Mouse (Mus musculus): ENCODE results near the gene Efcab9. TPM values are rescaled to one million over a fixed set of nuclear protein-coding genes. Genes with fewer than 3 reads are reported as not detected.
A peak's percentile ranks its signal among the peaks of the same experiment; 100 is the strongest.

Efcab9 gene
- polyA plus RNA-seq, 1 experiment from 2014 or later = 0.37 TPM

GRCm38 (mm10) chr11:32486621-32487020 is 45.3 kb downstream of the Efcab9 start:
- Histone ChIP-seq H3K36me3 (ENCODE audit: insufficient read depth) (0 out of 2 replicates have a peak, but pooled peaks cover 3% of the 10 kb centered on the region), H3K4me1 (ENCODE audit: insufficient read depth) (peaks cover 14% of the 10 kb centered on the region), H3K27ac (ENCODE audit: low read depth) (no peak overlapping the region), H3K9ac (no peak overlapping the region), H3K4me3 (ENCODE audit: low read depth, low read length) (no peak overlapping the region), H3K4me2 (no peak overlapping the region), H3K9me3 (ENCODE audit: low read depth, low read length) (no peaks in the 10 kb centered on the region), H3K27me3 (ENCODE audit: insufficient read depth, low read length) (no peaks in the 10 kb centered on the region)
- TF ChIP-seq CTCF (IDR thresholded peaks at IDR 0.05; ENCODE audit: low read depth) = no peak
- no peak for ATAC-seq (ENCODE audit: insufficient read depth)
- 28% methylated on average over 3 of the region's 3 CpGs for WGBS
- no peak for DNase-seq

GRCm38 (mm10) chr11:32485290-32485689 is 46.6 kb downstream of the Efcab9 start:
- no peaks in the 10 kb centered on the region for H3K9me3 ChIP-seq (ENCODE audit: low read depth, low read length)
- DNase-seq = peak; percentile 36
- ATAC-seq (ENCODE audit: insufficient read depth) = no peak
- 0 out of 2 replicates have a peak, but pooled peaks cover 3% of the 10 kb centered on the region for H3K36me3 ChIP-seq (ENCODE audit: insufficient read depth)
- H3K4me3 ChIP-seq (ENCODE audit: low read depth, low read length) = no peak overlapping the region
- no peak for TF ChIP-seq CTCF (IDR thresholded peaks at IDR 0.05; ENCODE audit: low read depth)
- H3K9ac ChIP-seq = no peak overlapping the region
- no peak overlapping the region for H3K4me2 ChIP-seq
- peaks cover 14% of the 10 kb centered on the region for H3K4me1 ChIP-seq (ENCODE audit: insufficient read depth)
- no peak overlapping the region for H3K27ac ChIP-seq (ENCODE audit: low read depth)
- 52% methylated on average over 3 of the region's 3 CpGs for WGBS
- H3K27me3 ChIP-seq (ENCODE audit: insufficient read depth, low read length) = no peaks in the 10 kb centered on the region

- ATAC-seq (ENCODE audit: insufficient read depth) (no peak), DNase-seq (no peak)
- no peaks in the 10 kb centered on the region for H3K36me3 ChIP-seq (ENCODE audit: insufficient read depth)
- H3K9ac ChIP-seq = no peak overlapping the region
- no peak overlapping the region for H3K4me2 ChIP-seq
- 67% methylated on average over 2 of the region's 2 CpGs for WGBS
- H3K27me3 ChIP-seq (ENCODE audit: insufficient read depth, low read length) = no peaks in the 10 kb centered on the region
- no peak overlapping the region for H3K4me3 ChIP-seq (ENCODE audit: low read depth, low read length)
- no peaks in the 10 kb centered on the region for H3K9me3 ChIP-seq (ENCODE audit: low read depth, low read length)
- H3K4me1 ChIP-seq (ENCODE audit: insufficient read depth) = no peaks in the 10 kb centered on the region
- H3K27ac ChIP-seq (ENCODE audit: low read depth) = no peak overlapping the region
- no peak for TF ChIP-seq CTCF (IDR thresholded peaks at IDR 0.05; ENCODE audit: low read depth)
Observed at GRCm38 (mm10) chr11:32481525-32481924, 50.4 kb downstream of the Efcab9 start.

GRCm38 (mm10) chr11:32475487-32476236 is 56.2 kb downstream of the Efcab9 start:
- DNase-seq (no peak), ATAC-seq (ENCODE audit: insufficient read depth) (no peak)
- WGBS = 77% methylated on average over 5 of the region's 5 CpGs

GRCm38 (mm10) chr11:32474725-32475124 is 57.2 kb downstream of the Efcab9 start:
- Histone ChIP-seq H3K4me2 (no peak overlapping the region), H3K4me3 (ENCODE audit: low read depth, low read length) (no peak overlapping the region), H3K36me3 (ENCODE audit: insufficient read depth) (no peaks in the 10 kb centered on the region), H3K9me3 (ENCODE audit: low read depth, low read length) (no peaks in the 10 kb centered on the region), H3K4me1 (ENCODE audit: insufficient read depth) (0 out of 2 replicates have a peak, but pooled peaks cover 2% of the 10 kb centered on the region), H3K9ac (no peak overlapping the region), H3K27ac (ENCODE audit: low read depth) (no peak overlapping the region), H3K27me3 (ENCODE audit: insufficient read depth, low read length) (no peaks in the 10 kb centered on the region)
- TF ChIP-seq CTCF (IDR thresholded peaks at IDR 0.05; ENCODE audit: low read depth) = no peak
- DNase-seq (no peak), ATAC-seq (ENCODE audit: insufficient read depth) (no peak)
- WGBS = 77% methylated on average over 3 of the region's 3 CpGs

More at GRCm38 (mm10) chr11:32475487-32476236, 56.2 kb downstream of the Efcab9 start:
- H3K9ac ChIP-seq = no peak overlapping the region
- TF ChIP-seq CTCF (IDR thresholded peaks at IDR 0.05; ENCODE audit: low read depth) = no peak
- no peaks in the 10 kb centered on the region for H3K36me3 ChIP-seq (ENCODE audit: insufficient read depth)
- no peaks in the 10 kb centered on the region for H3K27me3 ChIP-seq (ENCODE audit: insufficient read depth, low read length)
- no peak overlapping the region for H3K4me3 ChIP-seq (ENCODE audit: low read depth, low read length)
- H3K9me3 ChIP-seq (ENCODE audit: low read depth, low read length) = no peaks in the 10 kb centered on the region
- no peak overlapping the region for H3K27ac ChIP-seq (ENCODE audit: low read depth)
- 0 out of 2 replicates have a peak, but pooled peaks cover 2% of the 10 kb centered on the region for H3K4me1 ChIP-seq (ENCODE audit: insufficient read depth)
- H3K4me2 ChIP-seq = no peak overlapping the region

Other genes with a start within 250 kb of the Efcab9 start
- 4,575 and 4,689 TPM in 2 replicates for gene Hba-a1, start 248.6 kb downstream of the Efcab9 start, polyA plus RNA-seq (2014; fragmentation: Nextera tagmentation; extraction: Ambion mirVana)
- 1.8 and 2.1 TPM in 2 replicates for gene Hbq1b, start 245.1 kb downstream of the Efcab9 start, polyA plus RNA-seq (2014; fragmentation: Nextera tagmentation; extraction: Ambion mirVana)
- gene Hba-a2, start 235.6 kb downstream of the Efcab9 start, polyA plus RNA-seq (2014; fragmentation: Nextera tagmentation; extraction: Ambion mirVana) = 11,972 and 11,979 TPM in 2 replicates
- gene Hbq1a, start 232.0 kb downstream of the Efcab9 start, polyA plus RNA-seq (2014; fragmentation: Nextera tagmentation; extraction: Ambion mirVana) = 0.45 and 0.83 TPM in 2 replicates
- 31.2 and 31.7 TPM in 2 replicates for gene Sh3pxd2b, start 184.3 kb downstream of the Efcab9 start, polyA plus RNA-seq (2014; fragmentation: Nextera tagmentation; extraction: Ambion mirVana)
- 57.3 and 65.4 TPM in 2 replicates for gene Ubtd2, start 76.7 kb downstream of the Efcab9 start, polyA plus RNA-seq (2014; fragmentation: Nextera tagmentation; extraction: Ambion mirVana)
- 1.9 and 2.0 TPM in 2 replicates for gene Stk10, start 1.2 kb upstream of the Efcab9 start, polyA plus RNA-seq (2014; fragmentation: Nextera tagmentation; extraction: Ambion mirVana)
- gene Fbxw11, start 110.6 kb upstream of the Efcab9 start, polyA plus RNA-seq (2014; fragmentation: Nextera tagmentation; extraction: Ambion mirVana) = 82.6 and 89.5 TPM in 2 replicates